In genomic region chr2:144418062-144418461, GRCm38 (mm10) we compare ENCODE assay signal across 13 mouse cellular contexts. TPM values are rescaled to one million over a fixed set of nuclear protein-coding genes. Genes with fewer than 3 reads are reported as not detected.
DNase-seq lines count a peak whose midpoint lies in the region; ATAC-seq and TF ChIP-seq lines count a peak whose summit lies in the region.
"Had no signal": no experiment of that assay in that cellular context is flagged by ENCODE, and none has a peak within 500 bp of the region (broad histone marks: within the 10 kb centered on the region; RNA-seq: fewer than 3 reads in every experiment).

No protein-coding gene starts in this region.

- peaks cover 7% of the 10 kb centered on the region for H3K36me3 ChIP-seq in midbrain, embryonic 13.5 days
- H3K36me3 ChIP-seq in midbrain, embryonic 10.5 days, result peaks cover 10% of the 10 kb centered on the region; the same call in 1 of the 2 replicates
- peaks cover 9% of the 10 kb centered on the region; the same call in 1 of the 2 replicates for H3K36me3 ChIP-seq in kidney, embryonic 15.5 days
- 0 out of 2 replicates have a peak, but pooled peaks cover 2% of the 10 kb centered on the region for H3K36me3 ChIP-seq in neural tube, embryonic 15.5 days
- H3K36me3 ChIP-seq in heart, embryonic 11.5 days (ENCODE audit: control insufficient read depth, insufficient read depth, low read length), result no peaks in the 10 kb centered on the region; the same call in 1 of the 2 replicates
- H3K36me3 ChIP-seq: limb, embryonic 12.5 days had no signal

- TF ChIP-seq POLR2A in brain, embryonic 14.5 days (IDR thresholded peaks at IDR 0.05; ENCODE audit: borderline replicate concordance, extremely low read depth, insufficient read depth, insufficient read length, poor library complexity, severe bottlenecking), result no peak

- no peak overlapping the region for H3K4me3 ChIP-seq in midbrain, embryonic 13.5 days (replicated peaks)
- H3K4me3 ChIP-seq in midbrain, embryonic 10.5 days, result no peak overlapping the region
- H3K4me3 ChIP-seq in kidney, embryonic 15.5 days (replicated peaks), result no peak overlapping the region
- H3K4me3 ChIP-seq in neural tube, embryonic 15.5 days (replicated peaks), result no peak overlapping the region
- no peak overlapping the region for H3K4me3 ChIP-seq in heart, embryonic 11.5 days (ENCODE audit: low read depth, low read length)
- H3K4me3 ChIP-seq: limb, embryonic 12.5 days; myocyte had no signal

- H3K9ac ChIP-seq in midbrain, embryonic 13.5 days (replicated peaks), result no peak overlapping the region
- no peak overlapping the region for H3K9ac ChIP-seq in kidney, embryonic 15.5 days
- H3K9ac ChIP-seq in neural tube, embryonic 15.5 days (replicated peaks), result no peak overlapping the region
- no peak overlapping the region for H3K9ac ChIP-seq in heart, embryonic 11.5 days (ENCODE audit: low read depth, low read length)
- H3K9ac ChIP-seq: limb, embryonic 12.5 days had no signal

- TF ChIP-seq CTCF in brain, embryonic 14.5 days (IDR thresholded peaks at IDR 0.05; ENCODE audit: borderline replicate concordance, extremely low read depth, insufficient read depth, insufficient read length), result no peak

- ATAC-seq in midbrain, embryonic 13.5 days, result 0 out of 2 replicates have a peak, but pooled peaks have one; percentile 35
- peak; percentile 53; the same call in 1 of the 2 replicates for ATAC-seq in kidney, embryonic 15.5 days (replicated peaks; ENCODE audit: low FRiP score)
- peak; percentile 49; the same call in 1 of the 2 replicates for ATAC-seq in neural tube, embryonic 15.5 days (ENCODE audit: low FRiP score)
- ATAC-seq in heart, embryonic 11.5 days (replicated peaks; ENCODE audit: insufficient number of reproducible peaks, low FRiP score, low TSS enrichment), result no peak
- ATAC-seq: CD4-positive, CD25-positive, alpha-beta regulatory T cell, adult 4 months had no signal

- no peak overlapping the region for H3K4me2 ChIP-seq in midbrain, embryonic 13.5 days (replicated peaks)
- no peak overlapping the region for H3K4me2 ChIP-seq in kidney, embryonic 15.5 days
- H3K4me2 ChIP-seq in neural tube, embryonic 15.5 days, result no peak overlapping the region
- no peak overlapping the region for H3K4me2 ChIP-seq in heart, embryonic 11.5 days
- H3K4me2 ChIP-seq: limb, embryonic 12.5 days had no signal

- no peaks in the 10 kb centered on the region for H3K27me3 ChIP-seq in midbrain, embryonic 13.5 days
- H3K27me3 ChIP-seq in midbrain, embryonic 10.5 days (ENCODE audit: low read depth, poor library complexity, severe bottlenecking), result no peaks in the 10 kb centered on the region
- no peaks in the 10 kb centered on the region for H3K27me3 ChIP-seq in kidney, embryonic 15.5 days
- no peaks in the 10 kb centered on the region for H3K27me3 ChIP-seq in neural tube, embryonic 15.5 days (replicated peaks)
- no peaks in the 10 kb centered on the region for H3K27me3 ChIP-seq in heart, embryonic 11.5 days (ENCODE audit: control insufficient read depth, insufficient read depth, low read length)
- H3K27me3 ChIP-seq: limb, embryonic 12.5 days had no signal

- 0 out of 2 replicates have a peak overlapping the region, but pooled peaks have one; percentile 5 for H3K27ac ChIP-seq in midbrain, embryonic 13.5 days
- no peak overlapping the region for H3K27ac ChIP-seq in midbrain, embryonic 10.5 days (replicated peaks)
- H3K27ac ChIP-seq in kidney, embryonic 15.5 days, result peak overlapping the region; percentile 71
- H3K27ac ChIP-seq in neural tube, embryonic 15.5 days (replicated peaks), result no peak overlapping the region
- no peak overlapping the region for H3K27ac ChIP-seq in heart, embryonic 11.5 days (ENCODE audit: low read depth, low read length)
- H3K27ac ChIP-seq: limb, embryonic 12.5 days had no signal

- no peaks in the 10 kb centered on the region for H3K9me3 ChIP-seq in midbrain, embryonic 13.5 days
- no peaks in the 10 kb centered on the region for H3K9me3 ChIP-seq in midbrain, embryonic 10.5 days (replicated peaks)
- H3K9me3 ChIP-seq in kidney, embryonic 15.5 days (replicated peaks), result no peaks in the 10 kb centered on the region
- H3K9me3 ChIP-seq in neural tube, embryonic 15.5 days (replicated peaks), result no peaks in the 10 kb centered on the region
- no peaks in the 10 kb centered on the region for H3K9me3 ChIP-seq in heart, embryonic 11.5 days (replicated peaks; ENCODE audit: control insufficient read depth, low read length)
- H3K9me3 ChIP-seq: limb, embryonic 12.5 days had no signal

- no peak for DNase-seq in midbrain, embryonic 10.5 days (ENCODE audit: low spot score)
- DNase-seq in brain, embryonic 14.5 days (ENCODE audit: low read depth), result peak; percentile 56
- DNase-seq in urinary bladder, postnatal 36 days (ENCODE audit: low spot score in 2 of 2), result no peak
- DNase-seq: adrenal gland, postnatal 25 days; heart, postnatal 36 days; lung, adult 18-20 months had no signal

- WGBS in midbrain, embryonic 13.5 days, result 29% methylated on average over 2 of the region's 2 CpGs
- WGBS in midbrain, embryonic 10.5 days, result 30% methylated on average over 2 of the region's 2 CpGs
- 20% methylated on average over 2 of the region's 2 CpGs for WGBS in kidney, embryonic 15.5 days
- WGBS in neural tube, embryonic 15.5 days, result 28% methylated on average over 2 of the region's 2 CpGs
- 34% methylated on average over 2 of the region's 2 CpGs for WGBS in heart, embryonic 11.5 days (ENCODE audit: insufficient replicate concordance)

- peaks cover 12% of the 10 kb centered on the region for H3K4me1 ChIP-seq in midbrain, embryonic 13.5 days (replicated peaks)
- H3K4me1 ChIP-seq in midbrain, embryonic 10.5 days, result 0 out of 2 replicates have a peak, but pooled peaks cover 4% of the 10 kb centered on the region
- H3K4me1 ChIP-seq in kidney, embryonic 15.5 days, result peaks cover 10% of the 10 kb centered on the region
- H3K4me1 ChIP-seq in neural tube, embryonic 15.5 days, result no peaks in the 10 kb centered on the region
- H3K4me1 ChIP-seq in heart, embryonic 11.5 days (ENCODE audit: control insufficient read depth, insufficient read depth, low read length), result no peaks in the 10 kb centered on the region

RNA-seq across cellular contexts. Expression of gene Pet117, which starts 49.3 kb away (rescaled TPM):
- 1.6 and 2.2 TPM in 2 replicates for polyA plus RNA-seq in midbrain, embryonic 13.5 days (2015; fragmentation: Nextera tagmentation; extraction: Ambion mirVana)
- not detected in 2 replicates for polyA plus RNA-seq in midbrain, embryonic 10.5 days (2016; fragmentation: Nextera tagmentation; extraction: Ambion mirVana)
- polyA plus RNA-seq in brain, embryonic 14.5 days (2012; rRNA removed), result not detected in 2 replicates
- polyA plus RNA-seq in kidney, embryonic 15.5 days (2015; fragmentation: Nextera tagmentation; extraction: Ambion mirVana), result 3.1 and 4.5 TPM in 2 replicates
- 1.4 TPM in 1 of 2 replicates, not detected in the other for polyA plus RNA-seq in neural tube, embryonic 15.5 days (2015; fragmentation: Nextera tagmentation; extraction: Ambion mirVana)
- polyA plus RNA-seq in heart, embryonic 11.5 days (2014; fragmentation: Nextera tagmentation; extraction: Ambion mirVana), result 2.3 TPM in 1 of 2 replicates, not detected in the other

RNA-seq across cellular contexts. Expression of gene Kat14, which starts 49.3 kb away (rescaled TPM):
- polyA plus RNA-seq in midbrain, embryonic 13.5 days (2015; fragmentation: Nextera tagmentation; extraction: Ambion mirVana), result 31.7 and 39.9 TPM in 2 replicates
- polyA plus RNA-seq in midbrain, embryonic 10.5 days (2016; fragmentation: Nextera tagmentation; extraction: Ambion mirVana), result 58.9 and 60.1 TPM in 2 replicates
- polyA plus RNA-seq in brain, embryonic 14.5 days (2012; rRNA removed), result 29.5 and 31.6 TPM in 2 replicates
- polyA plus RNA-seq in kidney, embryonic 15.5 days (2015; fragmentation: Nextera tagmentation; extraction: Ambion mirVana), result 48.5 and 50.3 TPM in 2 replicates
- 24.3 and 25.6 TPM in 2 replicates for polyA plus RNA-seq in neural tube, embryonic 15.5 days (2015; fragmentation: Nextera tagmentation; extraction: Ambion mirVana)
- 25.0 and 30.8 TPM in 2 replicates for polyA plus RNA-seq in heart, embryonic 11.5 days (2014; fragmentation: Nextera tagmentation; extraction: Ambion mirVana)

Comparison
In these comparisons a context has a peak if more than half of its experiments do, and no peak if none do; other contexts are left out.
1. H3K27ac ChIP-seq: peak in midbrain, embryonic 13.5 days (single experiment) and kidney, embryonic 15.5 days (single experiment); none in midbrain, embryonic 10.5 days (single experiment), neural tube, embryonic 15.5 days (single experiment) and heart, embryonic 11.5 days (single experiment).